Mouse (Mus musculus): ENCODE results near the gene Elfn1.

Elfn1 gene

GRCm38 (mm10) chr5:140023941-140024500 is 116.3 kb downstream of the Elfn1 start:
- DNase-seq (ENCODE audit: low spot score) = no peak

All from lung, postnatal 25 days (tissue).